Mouse (Mus musculus) neural tube, embryonic 12.5 days (tissue): ENCODE data around the gene Nudt17. TPM values are rescaled to one million over a fixed set of nuclear protein-coding genes. Genes with fewer than 3 reads are reported as not detected.
"Not testable (repeated sequence)": the region's sequence is repeated elsewhere in the genome, so short reads cannot be mapped to it uniquely, and the experiment has no call there.

Experiments used
- ATAC-seq: fragments of 200-750 bp; cut with Nextera tagmentation; 2 replicates; pipeline ENCODE4 v1.8.0; 2017; ENCODE audit warnings: low read depth, mild to moderate bottlenecking, moderate TSS enrichment, moderate library complexity; ENCODE audit not compliant: low FRiP score
- H3K27ac ChIP-seq: fragments of 300-500 bp; sonication (generic); 2 replicates; pipeline ENCODE4 v1.5.1; 2016
- H3K27me3 ChIP-seq: fragments of 300-500 bp; sonication (generic); replicated peaks from 2 replicates; pipeline ENCODE4 v1.6.1; 2016; ENCODE audit warnings: mild to moderate bottlenecking
- H3K36me3 ChIP-seq: fragments of 300-500 bp; sonication (generic); 2 replicates; pipeline ENCODE4 v1.6.1; 2016; ENCODE audit warnings: mild to moderate bottlenecking
- H3K4me1 ChIP-seq: fragments of 300-500 bp; sonication (generic); 2 replicates; pipeline ENCODE4 v1.6.1; 2016
- H3K4me2 ChIP-seq: fragments of 300-500 bp; sonication (generic); replicated peaks from 2 replicates; pipeline ENCODE4 v1.6.1; 2016; ENCODE audit warnings: mild to moderate bottlenecking
- H3K4me3 ChIP-seq: fragments of 300-500 bp; sonication (generic); 2 replicates; pipeline ENCODE4 v1.5.1; 2016
- H3K9ac ChIP-seq: fragments of 300-500 bp; sonication (generic); 2 replicates; pipeline ENCODE4 v1.6.1; 2016; ENCODE audit warnings: mild to moderate bottlenecking
- H3K9me3 ChIP-seq: fragments of 300-500 bp; sonication (generic); 2 replicates; pipeline ENCODE4 v1.6.1; 2016; ENCODE audit warnings: mild to moderate bottlenecking
- WGBS: fragments of 180-500 bp; shearing (Covaris S2); methylation state at CpG from one replicate; pipeline ENCODE4 v1.1.7; 2016; 5-methylcytosine and 5-hydroxymethylcytosine counted together
- polyA plus RNA-seq: library from polyadenylated mRNA; unstranded; fragments of >200 nt; fragmentation: Nextera tagmentation; extraction: Ambion mirVana; gene quantifications from 2 replicates; pipeline ENCODE4 v1.2.1, GENCODE M21; 2016

Nudt17 gene
- polyA plus RNA-seq, 1 experiment from 2014 or later: 13.5 TPM

DNA sequence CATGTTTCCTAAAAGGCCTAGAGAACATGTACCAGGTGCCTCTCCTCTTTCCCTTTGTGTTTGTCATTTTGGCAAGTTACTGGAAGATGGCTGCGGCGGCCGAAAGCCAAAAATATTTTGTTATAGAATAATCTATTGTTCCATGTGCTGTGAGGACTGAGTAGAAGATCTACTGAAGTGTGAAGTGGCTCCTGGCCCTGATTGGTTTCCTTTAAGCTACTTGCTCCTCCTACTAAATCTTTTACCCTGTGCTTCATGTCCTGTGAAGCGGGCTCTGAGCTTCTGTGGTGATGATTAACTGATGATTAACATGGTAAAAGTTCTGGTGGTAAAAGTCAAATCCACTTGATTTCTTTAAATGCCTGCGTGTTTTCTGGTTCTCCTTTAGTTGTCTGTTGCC, 41.4 kb downstream of the Nudt17 start:
- 97% methylated on average over 5 of the region's 5 CpGs for WGBS
- Histone ChIP-seq H3K27ac (no peak overlapping the region), H3K4me2 (no peak overlapping the region), H3K9me3 (no peaks in the 10 kb centered on the region), H3K36me3 (no peaks in the 10 kb centered on the region), H3K4me3 (no peak overlapping the region), H3K4me1 (peaks cover 12% of the 10 kb centered on the region; the same call in 1 of the 2 replicates), H3K27me3 (peaks cover 8% of the 10 kb centered on the region), H3K9ac (no peak overlapping the region)
- ATAC-seq: no peak

DNA sequence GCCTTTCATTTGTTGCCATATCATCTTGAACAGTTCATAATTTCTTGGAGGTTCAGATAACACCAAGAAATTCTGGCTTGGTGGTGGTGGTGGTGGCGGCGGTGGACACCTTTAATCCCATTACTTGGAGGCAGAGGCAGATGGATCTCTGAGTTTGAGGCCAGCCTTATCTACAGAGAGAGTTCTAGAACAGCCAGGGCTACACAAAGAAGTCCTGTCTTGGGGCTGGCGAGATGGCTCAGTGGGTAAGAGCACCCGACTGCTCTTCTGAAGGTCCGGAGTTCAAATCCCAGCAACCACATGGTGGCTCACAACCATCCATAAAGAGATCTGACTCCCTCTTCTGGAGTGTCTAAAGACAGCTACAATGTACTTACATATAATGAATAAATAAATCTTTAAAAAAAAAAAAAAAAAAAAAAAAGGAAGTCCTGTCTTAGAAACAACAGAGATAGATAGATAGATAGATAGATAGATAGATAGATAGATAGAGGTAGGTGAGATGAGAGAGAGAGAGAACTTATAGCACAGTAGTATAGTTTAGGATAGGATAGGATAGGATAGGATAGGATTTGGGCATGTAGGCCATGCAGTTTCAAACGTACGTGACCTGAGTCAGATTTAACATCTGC, 42.5 kb downstream of the Nudt17 start:
- H3K4me1 ChIP-seq: peaks cover 12% of the 10 kb centered on the region; the same call in 1 of the 2 replicates
- H3K4me3 ChIP-seq, H3K27me3 ChIP-seq, H3K27ac ChIP-seq, H3K36me3 ChIP-seq, H3K9ac ChIP-seq, H3K4me2 ChIP-seq, H3K9me3 ChIP-seq, ATAC-seq: not testable (repeated sequence)
- WGBS: 90% methylated on average over 7 of the region's 7 CpGs

DNA sequence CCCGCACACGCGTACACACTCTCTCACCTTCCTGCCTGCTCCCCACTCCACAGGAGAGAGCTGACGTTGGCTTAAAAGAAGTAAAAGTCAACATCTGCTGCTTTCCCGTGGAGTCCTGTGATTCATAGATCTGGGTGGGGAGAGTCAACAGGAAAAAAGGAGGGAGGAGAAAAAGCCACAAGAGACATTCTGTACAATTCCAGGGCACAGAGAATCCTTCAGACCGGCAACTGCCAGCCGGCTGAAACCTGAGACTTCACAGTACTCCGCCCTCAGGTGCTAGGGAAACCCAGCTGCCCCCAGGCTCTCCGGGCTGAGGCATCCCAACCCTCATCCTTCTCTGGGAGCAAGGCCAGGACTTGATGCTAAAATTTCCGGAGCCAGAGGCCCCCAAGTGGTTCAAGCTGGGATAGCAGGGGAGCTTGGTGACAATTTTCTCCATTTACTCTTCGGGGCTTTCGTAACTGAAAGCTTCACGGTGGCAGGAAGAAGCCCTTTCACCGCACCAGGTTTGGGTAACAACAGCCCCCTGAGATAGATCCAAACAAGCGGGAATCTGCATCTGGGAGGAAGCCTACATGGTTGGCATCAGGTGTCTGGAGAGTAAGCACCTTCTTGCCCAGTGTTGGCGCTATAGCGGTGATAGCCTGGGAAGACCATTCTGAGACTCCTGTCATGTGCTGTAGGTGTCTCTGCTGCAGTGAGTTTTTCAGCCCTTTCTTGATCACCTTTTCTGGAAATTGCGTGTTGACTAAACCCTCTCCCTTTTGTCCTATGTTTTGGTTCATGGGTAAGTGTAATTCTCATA, 44.7 kb downstream of the Nudt17 start:
- peak overlapping the region; percentile 18 for H3K4me3 ChIP-seq
- WGBS: 6% methylated on average over 18 of the region's 18 CpGs

DNA sequence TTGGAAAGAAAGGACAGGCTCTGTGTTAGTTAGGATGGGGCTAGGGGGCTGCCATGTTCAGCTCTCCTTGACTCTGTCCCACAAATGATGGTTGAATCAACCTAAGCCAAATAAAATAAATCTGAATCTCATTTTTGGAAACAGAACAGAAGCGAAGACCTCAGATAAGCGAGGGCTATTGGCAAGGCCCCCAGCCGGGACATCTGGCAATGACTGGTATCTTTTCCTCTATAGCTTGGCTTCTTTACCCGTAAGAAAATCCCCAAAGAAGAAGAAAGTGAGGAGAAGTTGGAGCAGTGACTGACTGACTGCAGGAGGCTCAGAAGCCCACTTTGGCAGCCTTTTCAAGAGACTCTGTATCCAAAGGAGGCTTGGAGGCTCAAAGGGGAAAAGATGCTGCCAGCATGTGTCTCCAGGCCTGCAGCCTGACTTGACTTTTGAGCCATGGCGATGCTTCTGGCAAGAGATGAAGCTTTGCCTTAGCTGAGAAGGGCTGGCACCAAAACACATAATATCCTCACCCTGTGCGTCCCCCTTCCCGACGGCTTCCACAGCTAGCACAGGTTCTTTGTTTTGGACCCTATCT, 45.5 kb downstream of the Nudt17 start:
- Histone ChIP-seq H3K4me3 (no peak overlapping the region), H3K9me3 (no peaks in the 10 kb centered on the region), H3K36me3 (no peaks in the 10 kb centered on the region), H3K27ac (no peak overlapping the region), H3K27me3 (no peaks in the 10 kb centered on the region), H3K4me2 (peak overlapping the region; percentile 57), H3K4me1 (0 out of 2 replicates have a peak, but pooled peaks cover 7% of the 10 kb centered on the region), H3K9ac (0 out of 2 replicates have a peak overlapping the region, but pooled peaks have one; percentile 21)
- no peak for ATAC-seq
- WGBS: 54% methylated on average over 8 of the region's 8 CpGs

More for the DNA sequence above, 44.7 kb downstream of the Nudt17 start:
- Histone ChIP-seq H3K27ac (no peak overlapping the region), H3K9me3 (no peaks in the 10 kb centered on the region), H3K9ac (0 out of 2 replicates have a peak overlapping the region, but pooled peaks have one; percentile 21), H3K27me3 (no peaks in the 10 kb centered on the region), H3K4me2 (peak overlapping the region; percentile 57), H3K4me1 (0 out of 2 replicates have a peak, but pooled peaks cover 7% of the 10 kb centered on the region), H3K36me3 (no peaks in the 10 kb centered on the region)
- ATAC-seq: peak; percentile 87

DNA sequence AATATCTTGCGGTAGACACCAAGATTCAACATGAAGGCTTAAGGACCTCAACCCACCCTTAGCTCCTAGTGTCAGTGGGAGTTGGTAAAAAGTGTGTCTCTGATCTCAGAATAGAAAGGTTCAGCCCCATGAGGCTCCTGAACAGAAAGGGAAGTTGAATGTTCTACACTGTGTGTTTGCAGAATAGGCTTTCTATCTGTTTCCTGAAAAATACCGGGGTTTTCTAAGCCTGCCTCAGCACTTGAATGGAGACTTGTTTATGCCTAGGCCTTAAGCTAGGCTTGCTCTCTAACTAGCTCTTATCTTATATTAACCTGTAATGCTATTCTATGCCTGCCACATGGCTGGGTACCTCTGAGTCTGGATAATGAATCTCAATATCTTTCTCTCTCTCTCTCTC, 47.5 kb downstream of the Nudt17 start:
- Histone ChIP-seq H3K4me1 (0 out of 2 replicates have a peak, but pooled peaks cover 7% of the 10 kb centered on the region), H3K4me3 (no peak overlapping the region), H3K4me2 (no peak overlapping the region), H3K36me3 (no peaks in the 10 kb centered on the region), H3K9ac (no peak overlapping the region), H3K27me3 (no peaks in the 10 kb centered on the region), H3K27ac (no peak overlapping the region), H3K9me3 (no peaks in the 10 kb centered on the region)
- no peak for ATAC-seq
- 87% methylated on average over 2 of the region's 2 CpGs for WGBS

Other genes starting within 250 kb of the Nudt17 start
- gene Hfe2, start 183.4 kb downstream of the Nudt17 start, polyA plus RNA-seq: 1.9 and 2.7 TPM in 2 replicates
- gene Txnip, start 150.6 kb downstream of the Nudt17 start, polyA plus RNA-seq: 51.4 and 57.5 TPM in 2 replicates
- 1.6 and 3.0 TPM in 2 replicates for gene Gm16253, start 131.6 kb downstream of the Nudt17 start, polyA plus RNA-seq
- gene Polr3gl, start 114.4 kb downstream of the Nudt17 start, polyA plus RNA-seq: 40.3 and 40.9 TPM in 2 replicates
- gene Ankrd34a, start 111.9 kb downstream of the Nudt17 start, polyA plus RNA-seq: 5.3 and 5.6 TPM in 2 replicates
- 6.7 and 7.2 TPM in 2 replicates for gene Lix1l, start 107.4 kb downstream of the Nudt17 start, polyA plus RNA-seq
- 146 and 147 TPM in 2 replicates for gene Rbm8a, start 78.6 kb downstream of the Nudt17 start, polyA plus RNA-seq
- 43.9 and 45.9 TPM in 2 replicates for gene Pex11b, start 73.2 kb downstream of the Nudt17 start, polyA plus RNA-seq
- gene Gm42957, start 73.1 kb downstream of the Nudt17 start, polyA plus RNA-seq: 0.09 TPM in 2 replicates
- gene Itga10, start 63.0 kb downstream of the Nudt17 start, polyA plus RNA-seq: 0.90 and 0.93 TPM in 2 replicates
- gene Ankrd35, start 38.4 kb downstream of the Nudt17 start, polyA plus RNA-seq: 0.55 and 0.65 TPM in 2 replicates
- 39.7 and 42.9 TPM in 2 replicates for gene Pias3, start 12.2 kb downstream of the Nudt17 start, polyA plus RNA-seq
- 33.9 and 40.3 TPM in 2 replicates for gene Polr3c, start 19.1 kb upstream of the Nudt17 start, polyA plus RNA-seq
- gene Rnf115, start 19.1 kb upstream of the Nudt17 start, polyA plus RNA-seq: 78.6 and 81.4 TPM in 2 replicates
- not detected in 2 replicates for gene Pdzk1, start 120.7 kb upstream of the Nudt17 start, polyA plus RNA-seq
- 0.08 and 0.15 TPM in 2 replicates for gene Cd160, start 120.8 kb upstream of the Nudt17 start, polyA plus RNA-seq
- 6.9 and 11.7 TPM in 2 replicates for gene Gja5, start 196.1 kb upstream of the Nudt17 start, polyA plus RNA-seq
- gene Gpr89, start 196.8 kb upstream of the Nudt17 start, polyA plus RNA-seq: 37.8 and 38.1 TPM in 2 replicates
- gene Gja8, start 217.5 kb upstream of the Nudt17 start, polyA plus RNA-seq: 0.06 TPM in 1 of 2 replicates, not detected in the other